Mouse (Mus musculus) adrenal gland (tissue): Measurements from ENCODE around the gene Rasal1.

Source experiments
- intact Hi-C: fragments of 180-260 bp; cut with DNase I; formaldehyde crosslinking; loops from one replicate; pipeline ENCODE4 v1.15.1; 2025

Rasal1 gene

GRCm38 (mm10) chr5:120717136-120717535 lies 68.5 kb downstream of the Rasal1 start:
- intact Hi-C loops = no loop called here

- intact Hi-C loops = no loop called here
Measured at GRCm38 (mm10) chr5:120718600-120719378, 70.2 kb downstream of the Rasal1 start.

GRCm38 (mm10) chr5:120721005-120721404 lies 72.4 kb downstream of the Rasal1 start:
- intact Hi-C loops = no loop called here

GRCm38 (mm10) chr5:120725811-120726455 lies 77.3 kb downstream of the Rasal1 start:
- intact Hi-C loops = no loop called here
